Mouse (Mus musculus): Measurements from ENCODE around the gene Tmem176a.

DNA sequence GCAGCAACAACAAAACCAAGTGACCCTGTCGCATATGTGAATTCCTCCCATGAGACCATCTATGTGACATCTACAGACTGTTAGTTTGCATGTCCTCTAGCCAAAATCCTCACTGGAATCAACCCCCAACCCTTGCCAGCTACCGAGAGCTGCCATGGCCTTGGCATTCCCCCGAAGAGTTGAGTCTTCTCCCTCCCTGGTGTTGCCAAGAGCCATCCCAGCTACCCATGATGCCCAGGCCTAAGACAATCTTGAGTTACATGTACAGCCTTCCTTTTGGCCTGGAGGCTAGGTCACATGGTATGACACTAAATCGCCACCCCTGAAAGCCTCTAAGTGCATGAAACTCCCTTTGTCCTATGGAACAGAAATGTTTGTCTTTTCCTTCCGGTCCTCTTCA is 9.6 kb upstream of the Tmem176a start:
- TF ChIP-seq CTCF (IDR thresholded peaks at IDR 0.05; ENCODE audit: borderline replicate concordance, extremely low read depth, insufficient read depth, insufficient read length) (no peak), POLR2A (IDR thresholded peaks at IDR 0.05; ENCODE audit: borderline replicate concordance, extremely low read depth, insufficient read depth, insufficient read length, poor library complexity, severe bottlenecking) (no peak)
